Mouse (Mus musculus): ENCODE measurements around the gene Kif18b. TPM values are rescaled to one million over a fixed set of nuclear protein-coding genes. Genes with fewer than 3 reads are reported as not detected.

Gene Kif18b
- total and polyA plus RNA-seq, 3 experiments, result 36.1 to 116 (median 45.7) TPM

DNA sequence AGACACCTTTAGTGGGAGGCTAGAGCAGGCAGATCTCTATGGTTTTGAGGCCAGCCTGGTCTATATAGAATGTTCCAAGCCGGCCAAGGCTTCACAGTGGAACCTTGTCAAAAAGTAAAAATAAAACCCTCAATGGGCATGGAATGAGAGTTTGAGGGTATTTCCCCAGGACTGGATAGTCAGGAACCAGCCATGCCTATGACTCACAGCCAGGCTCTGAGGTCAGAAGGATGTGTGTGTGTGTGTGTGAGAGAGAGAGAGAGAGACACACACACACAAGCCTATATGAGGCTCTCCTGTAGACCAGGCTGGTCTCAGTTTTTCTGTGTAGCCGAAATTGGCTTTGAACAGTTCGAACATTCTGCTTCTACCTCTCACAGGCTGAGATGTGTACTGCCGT lies 30.2 kb downstream of the Kif18b start:
- Histone ChIP-seq H3K4me3 (ENCODE audit: control insufficient read depth in 1 of 2, insufficient read depth in 1 of 2, low read depth in 2 of 2, low read length in 2 of 2) (no peak overlapping the region), H3K27me3 (ENCODE audit: control insufficient read depth in 1 of 2, insufficient read depth in 2 of 2, low read length in 2 of 2) (no peaks in the 10 kb centered on the region), H3K79me2 (ENCODE audit: control insufficient read depth, insufficient read depth, low read length, poor library complexity) (no peaks in the 10 kb centered on the region), H3K36me3 (ENCODE audit: control insufficient read depth in 1 of 2, insufficient read depth in 2 of 2, low read length in 2 of 2) (peaks cover 0 to 10% of the 10 kb centered on the region in 2 experiments; a peak in 2 of 4 replicates), H3K9ac (ENCODE audit: control insufficient read depth, low read depth, low read length, poor library complexity, severe bottlenecking) (no peak overlapping the region), H3K27ac (ENCODE audit: control insufficient read depth, low read depth, low read length) (no peak overlapping the region), H3K4me1 (ENCODE audit: control insufficient read depth in 1 of 2, insufficient read depth in 2 of 2, low read length in 2 of 2) (peaks cover 7 to 19% of the 10 kb centered on the region in 2 experiments), H3K9me3 (replicated peaks; ENCODE audit: insufficient read depth, low read length) (no peaks in the 10 kb centered on the region)
- no peak for DNase-seq (ENCODE audit: low read depth, low spot score)
- TF ChIP-seq EP300 (IDR thresholded peaks at IDR 0.05; ENCODE audit: low read depth in 1 of 2, low read length in 2 of 2) (no peak), MXI1 (IDR thresholded peaks at IDR 0.05; ENCODE audit: low read depth, low read length) (no peak), ZC3H11A (IDR thresholded peaks at IDR 0.05; ENCODE audit: low read depth, low read length) (no peak), MYB (IDR thresholded peaks at IDR 0.05; ENCODE audit: low read depth, low read length) (no peak), TAL1 (IDR thresholded peaks at IDR 0.05; ENCODE audit: low read length) (no peak), NELFE (IDR thresholded peaks at IDR 0.05; ENCODE audit: low read depth, low read length) (no peak), ELF1 (IDR thresholded peaks at IDR 0.05; ENCODE audit: low read depth, low read length) (no peak), TCF12 (IDR thresholded peaks at IDR 0.05; ENCODE audit: low read depth, low read length) (no peak), MAX (IDR thresholded peaks at IDR 0.05; ENCODE audit: low read length) (no peak), ETS1 (IDR thresholded peaks at IDR 0.05; ENCODE audit: low read depth, low read length) (no peak), USF2 (IDR thresholded peaks at IDR 0.05; ENCODE audit: borderline replicate concordance in 1 of 2, insufficient read depth in 1 of 2, low read depth in 1 of 2, low read length in 2 of 2) (no peak), ZKSCAN1 (IDR thresholded peaks at IDR 0.05; ENCODE audit: low read depth, low read length) (no peak), GATA1 (IDR thresholded peaks at IDR 0.05; ENCODE audit: low read depth, low read length) (no peak), POLR2AphosphoS5 (IDR thresholded peaks at IDR 0.05; ENCODE audit: borderline replicate concordance, low read depth, low read length) (no peak)

DNA sequence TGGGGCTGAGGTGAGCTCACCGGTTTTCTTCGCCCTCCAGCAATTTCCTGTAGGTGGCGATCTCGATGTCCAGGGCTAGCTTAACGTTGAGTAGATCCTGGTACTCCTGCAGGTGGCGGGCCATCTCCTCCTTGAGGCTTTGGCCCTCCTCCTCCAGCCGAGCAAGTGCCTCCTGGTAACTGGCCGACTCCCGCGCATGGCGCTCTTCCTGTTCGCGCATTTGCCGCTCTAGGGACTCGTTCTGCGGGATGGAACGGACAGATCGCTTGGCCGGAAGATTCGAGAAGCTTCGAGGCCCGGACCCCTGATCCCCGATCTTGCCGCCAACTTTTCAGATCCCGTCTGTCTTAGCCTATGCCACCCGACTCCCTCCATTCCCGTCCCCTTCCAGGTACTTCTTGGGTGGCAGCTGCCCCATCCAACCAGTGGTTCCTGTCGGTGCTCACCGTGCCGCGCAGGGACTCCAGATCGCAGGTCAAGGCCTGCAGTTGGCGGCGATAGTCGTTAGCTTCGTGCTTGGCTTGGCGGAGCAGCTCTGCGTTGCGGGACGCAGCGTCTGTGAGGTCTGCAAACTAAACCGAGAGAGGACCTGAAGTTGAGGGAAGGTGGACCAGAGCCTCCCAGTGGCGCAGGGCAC lies 31.8 kb downstream of the Kif18b start:
- Histone ChIP-seq H3K9ac (ENCODE audit: control insufficient read depth, low read depth, low read length, poor library complexity, severe bottlenecking) (no peak overlapping the region), H3K4me3 (ENCODE audit: control insufficient read depth in 1 of 2, insufficient read depth in 1 of 2, low read depth in 2 of 2, low read length in 2 of 2) (no peak overlapping the region), H3K9me3 (replicated peaks; ENCODE audit: insufficient read depth, low read length) (no peaks in the 10 kb centered on the region), H3K27me3 (ENCODE audit: control insufficient read depth in 1 of 2, insufficient read depth in 2 of 2, low read length in 2 of 2) (no peaks in the 10 kb centered on the region), H3K27ac (ENCODE audit: control insufficient read depth, low read depth, low read length) (no peak overlapping the region), H3K36me3 (ENCODE audit: control insufficient read depth in 1 of 2, insufficient read depth in 2 of 2, low read length in 2 of 2) (peaks cover 0 to 10% of the 10 kb centered on the region in 2 experiments; a peak in 2 of 4 replicates), H3K79me2 (ENCODE audit: control insufficient read depth, insufficient read depth, low read length, poor library complexity) (no peaks in the 10 kb centered on the region), H3K4me1 (ENCODE audit: control insufficient read depth in 1 of 2, insufficient read depth in 2 of 2, low read length in 2 of 2) (peaks cover 7 to 19% of the 10 kb centered on the region in 2 experiments)
- peak; percentile 39 for TF ChIP-seq SMC3 (IDR thresholded peaks at IDR 0.05; ENCODE audit: low read depth, low read length)
- TF ChIP-seq ZNF384 (IDR thresholded peaks at IDR 0.05; ENCODE audit: low read depth, low read length), result no peak
- TF ChIP-seq EP300 (IDR thresholded peaks at IDR 0.05; ENCODE audit: low read depth in 1 of 2, low read length in 2 of 2), result no peak
- TF ChIP-seq CTCF (IDR thresholded peaks at IDR 0.05 in 2 of 3, conservative IDR thresholded peaks at IDR 0.05 in 1 of 3; ENCODE audit: control insufficient read depth in 1 of 3, insufficient read depth in 1 of 3, low read depth in 2 of 3, low read length in 3 of 3, poor library complexity in 1 of 3, severe bottlenecking in 1 of 3), result peak; percentile 19 to 70 (median 50); a peak in 4 of 6 replicates
- TF ChIP-seq MYC (IDR thresholded peaks at IDR 0.05; ENCODE audit: low read depth, low read length), result no peak
- peak; percentile 12 for TF ChIP-seq RAD21 (IDR thresholded peaks at IDR 0.05; ENCODE audit: low read depth, low read length)
- DNase-seq (ENCODE audit: low read depth, low spot score), result peak; percentile 49
